Mouse (Mus musculus) retina, adult 2 months (tissue): Measurements from ENCODE around the gene Abhd14a.

Source experiments
- DNase-seq: peaks from one replicate; pipeline ENCODE4 v3.0.0-alpha.2; 2012; ENCODE audit warnings: low read depth, low spot score

Abhd14a gene

GRCm38 (mm10) chr9:106469317-106469716 lies 21.8 kb upstream of the Abhd14a start:
- DNase-seq: no peak

- DNase-seq: no peak
Observed at GRCm38 (mm10) chr9:106467746-106468145, 20.3 kb upstream of the Abhd14a start.

GRCm38 (mm10) chr9:106466721-106467120 lies 19.2 kb upstream of the Abhd14a start:
- DNase-seq: no peak

- no peak for DNase-seq
Observed at GRCm38 (mm10) chr9:106465571-106466200, 18.2 kb upstream of the Abhd14a start, which contains the start of gene Gpr62. Gene Gpr62 (minus strand): TSS chr9:106465938.

GRCm38 (mm10) chr9:106464751-106465541 lies 17.5 kb upstream of the Abhd14a start:
- DNase-seq: no peak

GRCm38 (mm10) chr9:106463122-106464063 lies 15.9 kb upstream of the Abhd14a start:
- DNase-seq: no peak

- no peak for DNase-seq
Observed at GRCm38 (mm10) chr9:106462430-106462800, 14.9 kb upstream of the Abhd14a start.

- no peak for DNase-seq
Observed at GRCm38 (mm10) chr9:106461641-106462429, 14.4 kb upstream of the Abhd14a start.

GRCm38 (mm10) chr9:106461026-106461415 lies 13.5 kb upstream of the Abhd14a start:
- no peak for DNase-seq

- no peak for DNase-seq
Observed at GRCm38 (mm10) chr9:106460401-106461025, 13.0 kb upstream of the Abhd14a start.

- no peak for DNase-seq
Observed at GRCm38 (mm10) chr9:106459946-106460345, 12.5 kb upstream of the Abhd14a start.

- DNase-seq: no peak
Observed at GRCm38 (mm10) chr9:106457920-106458319, 10.4 kb upstream of the Abhd14a start.

- no peak for DNase-seq
Observed at GRCm38 (mm10) chr9:106457163-106457559, 9.7 kb upstream of the Abhd14a start.

- DNase-seq: no peak
Observed at GRCm38 (mm10) chr9:106456325-106457162, 9.1 kb upstream of the Abhd14a start.

GRCm38 (mm10) chr9:106454888-106455681 lies 7.6 kb upstream of the Abhd14a start:
- no peak for DNase-seq

- DNase-seq: no peak
Observed at GRCm38 (mm10) chr9:106454071-106454761, 6.7 kb upstream of the Abhd14a start.

GRCm38 (mm10) chr9:106453271-106454070 lies 6.0 kb upstream of the Abhd14a start, which contains the start of gene Pcbp4:
Gene Pcbp4 (plus strand): TSS chr9:106453291.
- DNase-seq: no peak
